Mouse (Mus musculus) T-helper 17 cell (primary cell): ENCODE measurements at regions not wholly inside any gene's neighbourhood (a gene's known extent, or its start where the extent isn't known, plus 50 kb on each side); places are given as distances from the start of the nearest gene placed in this dataset.

ENCODE experiments used
- in situ Hi-C, 2 experiments: fragments of 300-600 bp; cut with MboI, MseI; formaldehyde crosslinking; loops; 1 replicate in 1 of 2; 2 replicates in 1 of 2; pipeline ENCODE4 v1.15.1; 2025; ENCODE audit warnings: high pct_unique_total_duplicates in 2 of 2

GRCm38 (mm10) chr9:49954601-49955000, 155.9 kb upstream of the Ncam1 start:
- in situ Hi-C loops, result no loop called here

DNA sequence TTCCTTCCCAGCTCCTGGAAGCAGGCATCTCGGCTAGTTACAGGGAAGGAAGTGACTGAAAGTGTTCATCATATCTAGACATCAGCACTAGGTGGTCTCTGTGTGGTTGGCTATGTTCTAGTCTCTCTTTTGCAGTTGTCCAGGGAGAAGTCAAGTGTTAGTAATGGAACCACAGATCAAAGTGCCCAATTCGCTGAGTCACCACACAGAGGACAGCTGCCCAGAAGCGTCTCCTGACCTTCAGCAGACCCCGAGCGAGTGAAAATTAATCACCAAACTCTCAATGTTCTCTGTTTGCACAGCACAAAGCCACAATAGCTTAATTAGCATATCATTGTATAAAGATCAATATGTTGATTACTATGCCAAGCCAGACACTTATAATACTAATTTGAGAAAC, 151.6 kb upstream of the Ncam1 start:
- in situ Hi-C loops, result no loop called here

DNA sequence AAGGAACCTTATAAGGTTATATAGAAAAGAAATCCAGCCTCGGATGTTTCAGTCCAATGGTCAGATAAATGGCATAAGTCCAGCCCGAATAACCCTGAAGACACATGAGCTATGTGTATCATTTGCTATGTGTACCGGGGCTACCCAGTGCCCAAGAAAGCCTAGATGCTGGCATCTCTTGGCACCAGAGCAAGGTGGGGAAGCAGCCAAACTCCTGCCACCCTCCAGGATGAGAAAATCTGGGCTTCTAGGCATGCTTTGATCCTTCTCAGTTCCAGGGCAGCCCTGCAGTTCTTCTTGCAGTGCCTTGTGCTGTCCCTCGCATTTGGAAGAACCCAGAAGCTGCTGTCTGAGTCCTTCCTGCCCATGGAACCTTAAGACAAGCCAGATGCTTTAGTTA, 149.8 kb upstream of the Ncam1 start:
- in situ Hi-C loops, result loop anchor here in 1 of 2 experiments (10.0 kb wide), 1 partner anchor 456 kb away; no protein-coding TSS in a partner anchor

DNA sequence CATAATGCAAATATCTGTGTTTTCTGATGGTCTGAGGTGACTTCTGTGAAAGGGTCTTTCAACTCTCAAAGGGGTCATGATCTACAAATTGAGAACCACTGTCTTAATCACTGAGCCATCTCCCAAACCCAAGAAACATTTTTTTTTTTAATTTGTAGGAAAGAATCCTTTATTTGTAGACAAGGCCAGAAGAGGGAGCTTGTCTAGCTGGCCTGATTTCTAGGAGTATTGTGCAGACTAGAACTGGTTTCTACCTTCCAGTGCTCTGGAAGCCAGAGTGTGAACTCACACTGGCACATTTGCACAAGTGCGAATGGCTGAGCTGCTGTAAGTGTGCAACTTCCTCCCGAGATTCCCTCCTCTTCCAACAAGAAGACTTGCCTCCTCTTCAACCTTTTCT, 148.1 kb upstream of the Ncam1 start:
- in situ Hi-C loops, result loop anchor here in 1 of 2 experiments (10.0 kb wide), 1 partner anchor 458 kb away; no protein-coding TSS in a partner anchor

GRCm38 (mm10) chr9:49935555-49936376, 137.0 kb upstream of the Ncam1 start:
- in situ Hi-C loops, result no loop called here

- in situ Hi-C loops, result no loop called here
Observed at GRCm38 (mm10) chr9:49928041-49928656, 129.4 kb upstream of the Ncam1 start.

- in situ Hi-C loops, result no loop called here
Observed at GRCm38 (mm10) chr9:49927281-49927680, 128.6 kb upstream of the Ncam1 start.

- in situ Hi-C loops, result no loop called here
Observed at GRCm38 (mm10) chr9:49925796-49926195, 127.1 kb upstream of the Ncam1 start.

DNA sequence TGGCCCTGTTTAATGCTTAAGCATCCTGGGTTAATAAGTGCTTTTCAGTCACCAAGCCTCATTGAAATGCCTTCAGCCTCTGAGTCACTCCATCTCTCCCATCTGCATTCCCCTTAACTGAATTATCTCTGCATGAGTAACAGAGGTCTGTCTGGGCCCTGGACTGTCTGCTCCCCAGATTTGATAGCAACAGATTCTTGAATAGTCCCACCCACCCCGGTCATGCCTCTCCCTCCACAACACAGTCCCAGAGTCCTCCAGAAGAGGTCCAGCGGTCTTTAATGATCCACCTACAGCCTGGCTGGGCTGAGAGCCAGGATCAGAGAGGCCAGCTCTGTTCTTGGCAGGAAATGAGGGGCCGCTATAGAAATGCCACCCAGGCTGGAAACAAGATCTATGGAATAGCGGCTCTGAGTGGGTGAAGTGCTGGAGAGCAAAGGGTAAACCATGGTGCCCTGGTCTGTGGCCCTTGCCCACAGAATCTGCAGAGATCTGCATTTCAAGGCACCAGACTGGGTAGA, 125.3 kb upstream of the Ncam1 start:
- in situ Hi-C loops, result no loop called here

- in situ Hi-C loops, result no loop called here
Observed at GRCm38 (mm10) chr9:49922770-49923169, 124.0 kb upstream of the Ncam1 start.

DNA sequence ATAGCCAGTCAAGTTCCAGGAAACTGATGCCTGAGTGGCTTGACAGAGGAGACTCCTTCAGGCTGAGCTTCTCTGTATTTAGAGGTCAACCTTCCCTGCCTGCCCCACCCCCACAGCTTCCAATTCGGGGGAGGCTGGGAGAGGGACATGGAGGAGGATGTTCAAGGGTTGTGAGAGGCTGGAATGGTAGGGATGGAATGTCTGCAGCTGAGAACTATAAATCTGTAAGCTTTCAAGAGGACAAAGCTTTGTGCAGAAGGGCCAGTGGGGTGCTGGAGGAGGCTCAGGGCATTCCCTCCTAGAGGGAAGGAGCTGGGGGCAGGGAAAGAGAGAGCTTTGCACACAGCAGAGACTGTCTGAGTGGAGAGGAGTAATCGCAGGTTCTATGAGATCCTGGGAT, 123.4 kb upstream of the Ncam1 start:
- in situ Hi-C loops, result no loop called here

- in situ Hi-C loops, result no loop called here
Observed at GRCm38 (mm10) chr9:49921306-49921705, 122.6 kb upstream of the Ncam1 start.

GRCm38 (mm10) chr9:49915046-49915719, 116.5 kb upstream of the Ncam1 start:
- in situ Hi-C loops, result no loop called here

GRCm38 (mm10) chr9:49913677-49914076, 115.0 kb upstream of the Ncam1 start:
- in situ Hi-C loops, result no loop called here

- in situ Hi-C loops, result no loop called here
Observed at GRCm38 (mm10) chr9:49912306-49912705, 113.6 kb upstream of the Ncam1 start.

DNA sequence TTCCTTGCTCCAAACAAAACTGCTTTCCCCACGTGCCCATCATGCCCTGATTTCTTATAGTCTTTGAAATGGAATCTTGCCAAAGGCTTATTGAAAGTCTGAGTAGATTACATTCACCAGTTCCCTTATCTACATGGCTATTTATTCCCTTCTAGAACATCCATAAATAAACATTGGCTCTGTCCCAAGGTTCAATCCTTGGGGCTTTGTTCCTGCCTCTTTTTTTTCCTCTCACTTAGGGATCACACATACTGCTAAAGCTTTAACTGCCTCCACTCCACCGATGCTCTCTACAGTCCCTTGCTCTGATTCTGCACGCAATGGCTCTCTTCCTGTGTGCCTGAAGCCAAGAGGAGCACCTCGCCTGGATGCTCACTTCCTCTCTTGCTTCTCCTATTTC, 107.6 kb upstream of the Ncam1 start:
- in situ Hi-C loops, result no loop called here

- in situ Hi-C loops, result no loop called here
Observed at GRCm38 (mm10) chr9:49905703-49906102, 107.0 kb upstream of the Ncam1 start.

GRCm38 (mm10) chr9:49898947-49899346, 100.2 kb upstream of the Ncam1 start:
- in situ Hi-C loops, result no loop called here

GRCm38 (mm10) chr9:49884516-49885343, 86.0 kb upstream of the Ncam1 start:
- in situ Hi-C loops, result no loop called here

- in situ Hi-C loops, result no loop called here
Observed at GRCm38 (mm10) chr9:49879361-49880128, 80.8 kb upstream of the Ncam1 start.

DNA sequence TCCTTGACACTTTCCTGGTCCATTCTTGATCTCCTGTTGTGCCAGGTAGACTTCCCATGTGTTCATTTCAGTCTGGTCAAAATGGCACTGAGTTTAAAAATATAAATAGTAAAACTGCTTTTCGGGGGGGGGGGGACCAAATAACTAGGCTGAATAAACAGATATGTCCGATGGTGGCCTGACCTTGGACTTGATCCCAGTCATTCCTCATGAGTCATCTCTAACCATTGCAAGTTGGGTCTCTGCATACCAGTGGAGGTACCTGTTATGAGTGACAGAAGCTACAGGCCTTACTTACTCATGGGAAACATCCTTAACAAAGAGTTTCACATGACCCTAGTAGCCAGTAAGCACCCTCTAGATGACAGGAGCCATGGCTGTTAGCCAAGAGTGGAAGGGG, 76.2 kb upstream of the Ncam1 start:
- in situ Hi-C loops, result no loop called here
